Mouse (Mus musculus) heart, postnatal 0 days (tissue): ENCODE results near the gene Hoxc8.

Experiments used
- CTCF ChIP-seq: IDR thresholded peaks from 2 replicates; pipeline ENCODE4 v1.5.1; 2016; ENCODE audit warnings: antibody characterized with exemption, control low read depth, low read depth
- EP300 ChIP-seq: IDR thresholded peaks from 2 replicates; pipeline ENCODE4 v1.6.1; 2016; ENCODE audit warnings: antibody characterized with exemption, low read depth

- TF ChIP-seq CTCF = no peak
- TF ChIP-seq EP300 = no peak
Observed at GRCm38 (mm10) chr15:102961728-102962127, 28.7 kb upstream of the Hoxc8 start.
